Mouse (Mus musculus) stomach, postnatal 0 days (tissue): ENCODE results near the gene Stard8.

Experiments
- CTCF ChIP-seq: IDR thresholded peaks from 2 replicates; pipeline ENCODE4 v1.5.1; 2016; ENCODE audit warnings: antibody characterized with exemption, low read depth, mild to moderate bottlenecking, moderate library complexity
- EP300 ChIP-seq: optimal IDR thresholded peaks from 2 replicates; pipeline ENCODE3; 2016; ENCODE audit warnings: antibody characterized with exemption

DNA sequence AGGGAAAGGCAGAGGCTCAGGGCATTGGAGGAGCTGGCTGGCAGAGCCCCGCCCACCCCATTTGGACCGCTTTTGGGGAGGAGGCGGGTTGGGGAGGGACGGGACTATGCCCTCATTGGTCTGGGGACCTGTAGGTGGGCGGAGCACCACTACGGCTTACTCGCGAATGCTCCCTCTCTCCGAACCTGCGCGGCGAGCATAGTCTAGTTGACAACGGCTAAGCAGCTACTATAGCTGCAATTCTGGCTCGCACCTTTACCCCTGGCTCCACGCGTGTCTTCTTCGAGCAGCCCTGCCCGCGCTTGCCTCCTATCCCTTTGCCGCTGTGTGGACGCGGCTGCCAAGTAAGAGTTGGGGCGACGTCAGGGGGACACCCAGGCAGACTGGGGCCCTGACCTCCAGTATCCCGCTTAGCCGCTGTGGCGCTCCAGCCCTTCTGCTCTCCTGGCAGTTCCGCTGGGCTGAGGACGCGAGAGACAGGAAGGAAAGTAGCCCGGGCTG, 39.5 kb downstream of the Stard8 start:
- TF ChIP-seq CTCF (no peak), EP300 (no peak)
